Mouse (Mus musculus): ENCODE data around the gene Pip5k1b.
"Not testable (repeated sequence)": the region's sequence is repeated elsewhere in the genome, so short reads cannot be mapped to it uniquely, and the experiment has no call there.

The Pip5k1b gene

DNA sequence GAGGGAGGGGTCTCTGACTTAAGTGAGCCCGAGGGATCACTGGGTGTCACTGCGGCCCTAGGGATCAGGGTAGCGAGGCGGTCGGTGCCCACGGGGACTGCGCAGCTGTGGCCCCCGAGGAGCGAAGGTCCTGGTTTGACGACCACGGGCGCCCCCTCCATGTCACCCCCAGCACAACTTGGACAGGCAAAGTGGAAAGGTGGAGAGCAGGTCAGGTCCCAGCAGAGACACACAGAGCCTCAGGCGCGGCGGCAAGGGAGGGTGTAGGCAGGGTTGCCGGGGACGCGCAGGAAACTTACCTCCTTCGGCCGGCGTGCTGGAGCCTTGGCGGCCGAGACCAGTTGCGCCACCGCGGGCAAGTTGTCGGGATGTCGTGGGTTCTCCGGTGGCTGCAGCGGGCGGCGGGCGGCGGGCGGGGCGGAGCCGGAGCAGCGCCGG lies at the start of gene Pip5k1b:
TSS of gene Pip5k1b (minus strand) at position 407 of the 438 bp plus-strand sequence.
- no peak for DNase-seq (ENCODE audit: low spot score)

DNA sequence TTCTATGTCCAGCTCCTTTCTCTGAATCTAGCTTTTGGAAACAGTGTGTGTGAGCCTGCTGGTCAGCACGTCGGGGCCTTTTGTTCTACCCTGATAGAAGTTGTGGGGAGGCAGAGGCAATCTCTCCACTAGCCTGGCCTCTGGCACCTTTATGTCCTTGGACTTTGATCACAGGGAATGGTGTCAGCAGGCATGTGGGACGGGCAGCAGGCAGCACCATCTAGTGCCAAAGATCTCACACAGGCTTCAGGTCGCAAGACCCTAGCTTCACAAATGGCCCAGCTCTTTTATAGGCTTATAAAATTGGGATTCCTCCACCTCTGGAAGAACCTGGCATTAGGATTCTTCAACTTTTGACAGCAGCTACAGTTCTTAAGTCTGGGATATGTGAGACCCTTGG lies 48.4 kb upstream of the Pip5k1b start:
- no peak for DNase-seq (ENCODE audit: low spot score)

DNA sequence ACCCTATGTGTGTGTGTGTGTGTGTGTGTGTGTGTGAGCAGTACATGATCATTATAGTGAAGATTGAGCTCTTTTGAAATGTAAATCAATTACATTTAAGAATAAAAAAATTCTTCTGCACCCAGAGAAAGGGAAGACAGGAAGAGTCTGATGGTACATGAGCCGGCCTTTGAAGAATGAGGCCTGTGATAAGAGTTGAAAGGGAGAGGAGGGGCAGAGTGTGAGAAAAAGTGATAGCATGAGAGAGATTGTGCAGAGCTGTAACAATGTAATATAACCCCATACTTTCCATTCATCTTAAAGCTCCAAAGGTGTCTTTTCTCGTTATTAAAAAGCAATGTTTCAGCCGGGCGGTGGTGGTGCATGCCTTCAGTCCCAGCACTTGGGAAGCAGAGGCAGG lies 47.8 kb upstream of the Pip5k1b start:
- no peak for DNase-seq (ENCODE audit: low spot score)

DNA sequence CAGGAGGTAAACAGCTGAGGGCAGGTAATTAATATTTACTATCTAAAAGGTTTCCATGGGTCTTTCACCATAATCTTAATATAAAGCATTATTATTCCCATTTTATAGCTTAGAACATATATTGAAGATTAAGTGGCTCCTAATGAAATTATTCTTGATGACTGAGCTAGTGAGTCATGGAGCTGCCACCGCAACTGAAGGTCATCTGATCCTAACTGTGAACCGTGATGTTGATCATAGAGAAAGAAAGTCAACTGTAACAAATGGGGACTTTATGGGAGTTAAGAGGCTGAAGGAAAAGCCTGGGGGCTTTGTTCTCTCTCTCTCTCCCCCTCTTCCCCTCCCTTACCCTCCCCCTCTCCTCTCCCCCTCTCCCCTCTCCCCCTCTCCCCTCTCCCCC lies 31.1 kb upstream of the Pip5k1b start:
- DNase-seq (ENCODE audit: low spot score): no peak

DNA sequence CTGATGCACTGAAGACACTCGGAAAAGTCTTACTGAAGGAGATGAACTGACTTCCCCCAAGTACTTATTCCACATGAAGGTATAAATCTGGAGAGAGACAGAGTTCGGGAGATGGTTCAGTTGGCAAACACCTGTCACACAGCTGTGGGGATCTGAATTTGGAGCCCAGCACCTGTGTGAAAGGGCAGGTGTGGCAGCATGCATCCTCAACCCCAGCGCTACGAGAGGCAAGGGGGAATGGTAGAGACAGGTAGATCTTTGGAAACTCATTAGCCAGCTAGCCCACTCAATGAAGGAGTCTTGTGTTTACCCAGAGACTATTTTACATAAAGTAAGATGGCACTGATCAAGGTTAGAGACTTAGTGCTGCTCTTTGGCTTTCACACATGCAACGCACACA lies 29.5 kb upstream of the Pip5k1b start:
- no peak for DNase-seq (ENCODE audit: low spot score)

DNA sequence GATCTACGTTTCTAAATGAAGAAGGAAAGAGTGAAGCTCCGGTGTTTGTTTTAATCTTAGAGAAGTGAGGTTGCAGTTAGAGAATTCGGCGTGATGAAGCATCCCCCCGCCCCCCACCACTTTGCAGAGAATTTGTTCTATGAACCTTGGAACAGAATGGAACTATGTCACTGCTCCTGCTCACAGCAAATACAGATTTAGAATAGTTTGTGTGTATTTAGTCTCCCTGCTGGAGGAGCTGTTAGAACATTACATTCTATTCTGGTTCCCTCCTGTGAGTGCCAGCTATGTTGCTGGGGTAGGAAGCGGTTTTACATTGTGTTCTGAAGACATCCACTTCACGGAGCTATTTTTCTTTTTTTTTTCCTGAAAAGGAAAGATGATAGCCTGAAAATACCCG lies 28.3 kb upstream of the Pip5k1b start:
- no peak for DNase-seq (ENCODE audit: low spot score)

DNA sequence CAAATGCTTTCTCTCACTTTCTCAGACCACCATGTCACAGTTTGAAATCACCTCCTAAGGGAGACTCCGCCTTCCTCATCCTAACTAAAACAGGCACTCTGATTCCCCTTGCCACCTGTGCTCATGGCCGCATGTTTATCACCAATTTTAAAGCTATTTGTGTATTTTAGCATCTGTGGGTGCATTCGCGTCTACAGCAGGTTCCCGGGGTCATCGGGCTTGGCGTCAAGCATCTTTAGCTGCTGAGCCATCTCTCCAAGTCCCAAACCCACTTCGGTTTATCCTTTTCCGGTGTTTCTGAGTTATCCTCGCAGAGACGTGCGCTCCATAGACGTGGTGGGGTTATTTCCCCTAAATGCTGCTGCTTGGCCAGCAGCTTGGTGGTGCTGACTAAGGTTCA lies 20.5 kb upstream of the Pip5k1b start:
- DNase-seq (ENCODE audit: low spot score): no peak

DNA sequence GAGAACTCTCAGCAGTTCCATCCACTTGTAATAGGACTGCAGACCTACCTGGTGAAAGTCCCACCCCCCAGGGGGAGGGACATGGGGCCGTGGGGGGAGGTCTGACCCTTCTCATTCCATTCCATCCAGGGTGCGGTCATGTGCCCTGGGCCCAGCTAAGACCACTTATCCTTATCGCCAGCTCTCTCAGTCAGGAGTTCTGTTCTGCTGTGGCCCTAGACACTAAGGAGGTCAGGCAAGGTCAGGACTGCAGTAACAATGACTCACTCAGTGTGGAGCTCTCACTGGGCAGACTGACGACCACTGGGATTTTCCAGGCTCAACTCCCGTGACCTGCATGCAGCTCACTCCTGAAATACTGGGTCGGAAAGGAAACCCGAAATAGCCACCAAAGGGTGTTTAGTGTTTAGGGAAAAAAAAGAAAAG lies 16.1 kb upstream of the Pip5k1b start:
- no peak for DNase-seq (ENCODE audit: low spot score)

DNA sequence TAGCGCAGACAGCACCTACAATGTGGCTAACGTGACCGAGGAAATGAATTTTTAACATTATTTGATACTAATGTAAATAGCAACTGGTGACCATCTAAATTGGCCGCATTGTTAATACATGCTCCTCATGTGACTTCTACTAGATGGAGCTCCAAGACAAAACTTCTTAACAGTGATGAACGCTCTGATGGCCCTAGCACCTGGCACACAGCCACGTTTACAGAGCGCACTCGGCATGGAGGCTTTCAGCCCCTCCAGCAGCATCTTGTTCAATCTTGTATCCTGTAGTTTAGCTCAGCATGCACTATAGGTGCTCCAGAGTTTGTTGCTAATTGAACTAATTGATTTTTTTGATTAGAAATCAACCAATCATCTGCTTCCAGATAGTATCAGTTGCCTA lies 15.3 kb upstream of the Pip5k1b start:
- DNase-seq (ENCODE audit: low spot score): no peak

DNA sequence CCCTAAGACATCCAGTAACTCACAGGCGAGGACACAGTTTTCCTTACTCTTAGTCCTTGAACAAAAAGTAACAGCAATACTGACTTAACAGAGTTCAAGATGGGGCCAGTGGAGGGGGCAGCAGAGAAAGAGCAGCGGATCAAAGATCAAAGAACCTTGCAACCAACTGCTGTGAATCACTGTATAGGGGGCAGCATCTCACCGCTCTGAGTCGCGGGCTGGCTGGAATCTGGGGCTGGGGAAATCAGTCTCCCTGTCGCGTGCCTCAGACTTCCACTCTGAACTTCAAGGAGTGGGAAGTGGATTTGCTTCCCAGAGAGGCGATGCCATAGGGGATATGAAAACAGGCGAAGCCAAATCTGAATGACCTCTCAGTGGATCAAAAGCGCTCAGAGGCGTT lies 1.8 kb upstream of the Pip5k1b start:
- DNase-seq (ENCODE audit: low spot score): no peak

DNA sequence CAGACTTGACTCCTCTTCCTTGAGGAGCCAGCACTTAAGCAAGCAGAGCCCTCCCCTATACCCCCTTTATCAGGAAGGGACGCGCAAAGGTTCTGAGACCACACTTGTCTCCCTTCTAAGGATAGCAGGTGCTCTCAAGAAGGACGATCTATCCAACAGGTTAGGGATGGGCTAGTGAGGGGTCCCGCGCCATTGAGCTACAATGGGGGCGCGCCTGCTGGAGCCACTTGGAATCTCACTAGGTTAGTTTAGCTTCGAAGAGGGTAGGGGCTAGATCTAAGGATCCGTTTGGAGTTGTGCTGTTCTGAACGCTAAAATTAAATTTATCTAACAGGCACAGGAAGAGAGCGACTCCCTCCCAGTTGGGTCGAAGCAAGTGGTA lies 904 bp upstream of the Pip5k1b start:
- no peak for DNase-seq (ENCODE audit: low spot score)

DNA sequence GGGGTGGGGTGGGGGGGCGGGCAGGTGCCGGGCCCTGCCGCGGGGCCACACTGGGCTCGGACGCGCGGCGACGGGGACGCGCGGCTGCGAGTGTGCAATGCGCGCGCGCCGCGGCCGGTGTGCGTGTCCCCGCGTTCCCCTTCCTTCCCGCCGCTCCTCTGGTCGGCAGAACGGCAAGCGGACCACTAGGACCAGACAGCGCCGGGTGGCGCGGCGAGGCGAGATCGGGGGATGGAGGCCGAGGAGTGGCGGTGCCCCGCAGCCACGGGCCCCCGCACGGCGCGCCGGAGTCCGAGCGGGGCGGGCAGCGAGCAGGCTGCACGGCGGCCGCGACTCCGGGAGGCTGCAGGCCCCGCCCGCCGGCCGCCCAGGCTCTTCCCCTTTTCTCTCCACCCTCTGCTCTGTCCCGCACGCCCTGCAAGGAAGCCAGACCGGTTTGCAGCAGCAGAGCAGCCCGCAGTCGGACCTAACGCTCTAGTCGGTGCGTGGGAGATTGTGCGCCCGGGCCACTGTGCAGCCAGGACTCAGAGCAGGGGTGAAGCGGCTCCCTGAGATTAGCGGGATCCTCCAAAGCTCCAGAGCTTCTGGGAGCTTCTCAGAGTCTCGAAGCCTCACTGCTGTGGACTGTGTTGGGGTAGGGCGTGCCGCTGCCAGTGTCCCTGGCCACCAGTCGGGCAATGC lies 372 bp upstream of the Pip5k1b start:
- DNase-seq (ENCODE audit: low spot score): no peak

DNA sequence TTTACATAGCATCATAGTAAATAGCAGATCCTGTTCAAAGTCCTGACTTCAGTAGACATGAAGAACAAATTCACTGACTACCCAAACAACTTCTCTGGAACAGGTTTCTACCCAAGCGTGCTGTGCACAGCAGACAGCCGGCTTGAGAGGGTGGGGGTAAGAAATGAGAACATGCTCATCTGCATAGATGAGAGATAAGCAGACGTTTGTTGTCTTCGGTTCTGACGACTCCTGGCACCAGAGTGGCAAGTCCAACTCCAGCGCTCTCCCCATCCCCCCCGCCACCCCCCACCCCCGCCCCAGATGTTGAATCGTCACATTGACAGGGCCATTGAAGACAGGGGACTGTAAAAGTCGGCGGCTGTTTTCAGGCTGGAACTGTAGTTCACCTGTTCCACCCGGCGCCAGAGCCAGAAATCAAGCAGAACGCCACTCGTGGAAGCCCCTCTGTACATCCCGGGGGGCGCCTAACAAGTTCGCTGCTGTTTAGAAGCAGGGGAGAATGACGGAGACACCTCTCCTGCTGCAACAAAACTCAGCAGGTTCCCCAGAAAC lies 684 bp downstream of the Pip5k1b start:
- DNase-seq (ENCODE audit: low spot score): no peak

DNA sequence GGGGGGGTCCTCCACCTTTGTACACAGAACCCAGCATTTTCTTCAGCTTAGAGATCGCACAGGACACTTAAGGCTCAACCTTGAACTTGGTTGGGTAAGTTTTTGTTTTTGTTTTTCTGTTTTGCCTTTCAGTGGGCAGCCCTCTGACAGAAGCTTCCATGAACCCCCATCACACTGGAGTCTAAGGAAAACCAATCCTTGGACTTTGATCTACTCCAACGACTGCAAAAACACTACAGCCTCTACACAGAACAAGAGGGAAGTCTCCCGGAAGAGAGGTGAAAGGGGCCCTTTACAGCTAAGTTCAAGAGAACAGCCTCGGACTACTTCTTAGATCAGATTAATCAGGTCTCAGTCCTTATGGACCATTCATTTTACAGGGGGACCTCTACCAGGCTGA lies 1.2 kb downstream of the Pip5k1b start:
- no peak for DNase-seq (ENCODE audit: low spot score)

DNA sequence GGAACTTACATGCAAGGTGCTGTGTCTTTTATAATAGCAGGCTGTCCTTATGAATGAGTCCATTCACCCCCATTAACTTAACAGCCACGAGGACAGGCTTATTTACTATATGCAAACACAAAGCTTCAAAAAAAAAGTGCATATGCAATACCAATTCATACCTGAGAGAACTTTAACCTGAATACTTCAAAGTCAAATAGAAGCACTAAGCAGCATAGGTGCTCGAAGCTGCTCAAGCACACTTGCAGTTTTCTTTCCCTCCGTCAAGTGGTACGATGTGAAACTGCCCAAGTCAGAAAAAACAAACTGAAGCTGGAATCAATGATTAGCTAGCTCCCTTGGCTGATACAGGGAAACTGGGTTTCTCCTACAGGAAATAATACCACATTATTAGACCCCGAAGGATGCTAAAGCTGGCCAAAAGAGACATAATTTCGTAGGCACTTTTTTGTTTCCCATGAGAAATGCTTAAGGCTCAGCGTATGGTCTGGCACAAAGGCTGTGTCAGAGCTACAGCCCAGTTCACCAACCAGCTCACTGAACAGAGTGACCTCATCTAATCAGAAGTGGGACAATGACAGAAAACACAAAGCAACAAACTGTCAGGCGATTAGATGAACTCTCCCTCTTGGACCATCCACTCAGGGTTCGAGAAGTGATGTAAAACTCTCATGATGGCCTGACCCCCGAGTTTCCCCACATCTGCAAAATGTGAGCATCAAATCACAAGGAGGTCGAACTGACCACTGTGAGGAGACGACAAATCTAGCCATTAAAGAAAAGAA lies 2.2 kb downstream of the Pip5k1b start:
- no peak for DNase-seq (ENCODE audit: low spot score)

DNA sequence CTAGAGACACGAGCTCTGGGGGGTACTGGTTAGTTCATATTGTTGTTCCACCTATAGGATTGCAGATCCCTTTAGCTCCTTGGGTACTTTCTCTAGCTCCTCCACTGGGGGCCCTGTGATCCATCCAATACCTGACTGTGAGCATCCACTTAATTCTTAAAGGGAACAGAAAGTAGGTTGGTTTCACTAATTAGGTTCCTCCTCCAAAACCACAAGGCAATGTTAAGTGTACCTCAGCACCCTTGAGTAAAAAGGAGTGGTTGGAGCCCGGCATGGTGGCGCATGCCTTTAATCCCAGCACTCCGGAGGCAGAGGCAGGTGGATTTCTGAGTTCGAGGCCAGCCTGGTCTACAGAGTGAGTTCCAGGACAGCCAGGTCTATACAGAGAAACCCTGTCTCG lies 3.0 kb downstream of the Pip5k1b start:
- DNase-seq (ENCODE audit: low spot score): not testable (repeated sequence)

DNA sequence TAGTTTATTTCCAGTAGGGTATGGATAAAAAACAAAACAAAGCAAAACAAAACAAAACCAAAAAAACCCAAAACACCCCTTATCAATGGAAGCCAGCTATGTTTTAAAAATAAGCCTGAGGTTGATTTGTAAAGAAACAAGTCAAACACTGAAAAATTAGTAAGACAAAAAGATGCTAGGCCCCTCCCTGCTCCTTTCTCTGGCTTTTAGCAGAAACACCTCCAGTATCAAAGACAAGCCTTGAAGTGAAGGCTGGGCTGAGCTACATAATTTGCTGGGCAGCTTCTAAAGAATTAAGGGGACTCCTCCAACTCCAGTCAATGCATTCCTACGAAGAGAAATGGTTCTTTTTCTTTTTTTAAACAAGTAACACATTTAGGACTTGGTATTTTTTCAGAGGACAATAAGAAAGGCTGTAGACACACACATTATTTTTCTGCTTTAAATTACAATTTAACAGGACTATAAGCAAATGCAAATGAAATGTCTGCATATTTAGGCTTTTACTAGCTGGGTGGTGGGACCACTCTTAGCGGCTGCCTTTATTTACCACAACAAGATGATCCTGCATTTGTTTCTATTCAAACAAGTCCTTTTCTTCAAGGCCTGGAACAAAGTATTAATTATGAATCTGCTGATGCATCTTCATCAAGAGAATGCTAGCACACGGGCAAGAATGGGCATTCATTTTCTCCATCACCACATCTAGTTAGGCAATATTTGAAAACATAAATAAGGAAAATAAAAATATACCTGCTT lies 4.3 kb downstream of the Pip5k1b start:
- no peak for DNase-seq (ENCODE audit: low spot score)

DNA sequence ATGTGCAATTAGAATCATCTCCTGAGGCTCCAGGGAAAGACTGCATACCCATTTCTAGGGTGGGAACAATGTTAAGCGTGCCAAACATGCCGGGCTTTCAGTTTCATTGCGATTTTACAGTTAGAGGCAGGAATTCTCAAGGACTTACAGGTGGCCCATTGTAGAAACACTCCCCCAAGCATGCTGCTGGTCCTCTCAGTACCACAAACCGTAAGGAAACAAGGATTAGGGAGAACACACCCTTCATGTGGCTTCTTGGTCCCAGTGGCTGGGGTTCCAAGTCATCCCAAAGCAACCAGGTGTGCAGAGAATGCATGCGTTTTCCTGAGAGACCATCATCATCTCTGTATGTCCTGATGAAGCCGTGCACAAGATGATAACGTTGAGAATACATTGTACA lies 4.9 kb downstream of the Pip5k1b start:
- no peak for DNase-seq (ENCODE audit: low spot score)

DNA sequence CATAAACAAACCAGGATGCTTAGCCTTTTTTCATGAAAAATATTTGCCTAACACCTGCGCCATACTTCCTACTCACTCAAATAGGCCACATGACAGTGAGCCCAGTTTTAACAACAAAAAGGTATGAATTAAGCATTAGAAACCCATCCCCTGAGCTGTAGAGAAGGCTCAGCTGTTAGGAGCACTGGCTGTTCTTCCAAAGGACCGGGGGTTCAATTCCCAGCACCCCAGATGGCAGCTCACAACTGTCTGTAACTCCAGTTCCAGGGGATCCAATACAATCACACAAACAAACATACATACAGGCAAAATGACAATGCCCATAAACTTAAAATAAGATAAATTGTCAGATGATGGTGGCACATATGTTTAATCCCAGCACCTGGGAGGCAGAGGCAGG lies 5.7 kb downstream of the Pip5k1b start:
- DNase-seq (ENCODE audit: low spot score): no peak

DNA sequence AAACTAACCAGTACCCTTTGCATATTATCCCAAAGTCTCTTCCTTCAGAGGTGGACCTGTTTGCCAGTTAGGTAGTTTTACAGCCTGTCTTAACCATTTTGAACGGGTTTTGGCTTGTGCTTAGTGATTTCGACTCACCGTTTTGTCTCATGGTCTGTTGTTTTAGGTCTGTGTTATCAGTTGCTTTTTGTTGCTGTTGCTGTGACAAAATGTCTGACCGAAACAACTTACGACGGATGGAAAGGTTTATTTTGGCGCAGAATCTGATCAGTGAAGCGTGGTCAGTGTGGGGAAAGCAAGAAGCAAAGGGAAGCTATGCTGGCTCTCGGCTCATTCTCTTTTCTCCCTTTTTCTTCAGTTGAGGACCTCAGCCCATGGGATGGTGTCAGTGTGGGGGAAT lies 7.3 kb downstream of the Pip5k1b start:
- no peak for DNase-seq (ENCODE audit: low spot score)

DNA sequence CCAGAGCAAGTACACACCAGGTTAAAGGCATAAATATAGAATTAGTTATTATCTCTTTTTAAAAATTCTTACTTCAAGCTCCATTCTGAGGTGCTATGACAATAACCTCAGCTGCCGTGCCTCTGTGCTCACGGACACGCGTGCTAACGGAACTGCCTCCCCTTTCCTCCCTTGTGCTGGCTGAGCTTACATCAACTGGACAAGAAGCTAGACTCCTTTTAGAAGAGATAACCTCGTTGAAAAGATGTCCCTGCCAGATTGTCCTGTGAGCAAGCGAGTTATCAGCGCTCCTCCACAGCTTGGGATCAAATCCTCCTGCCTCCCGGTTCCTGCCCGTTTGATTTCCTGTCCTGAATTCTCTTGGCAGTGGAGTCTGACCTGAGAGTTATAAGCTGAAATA lies 9.5 kb downstream of the Pip5k1b start:
- DNase-seq (ENCODE audit: low spot score): no peak

Data from adipocyte (in vitro differentiated cells).